Mouse (Mus musculus): Measurements from ENCODE around the gene Kcnq2.

GRCm38 (mm10) chr2:181147546-181148317, 12.6 kb upstream of the Kcnq2 start:
- TF ChIP-seq POLR2A (IDR thresholded peaks at IDR 0.05; ENCODE audit: low read depth, low read length): no peak
- TF ChIP-seq CTCF (conservative IDR thresholded peaks at IDR 0.05 in 1 of 2, IDR thresholded peaks at IDR 0.05 in 1 of 2; ENCODE audit: low read depth in 2 of 2, low read length in 2 of 2): no peak
- TF ChIP-seq EP300 (IDR thresholded peaks at IDR 0.05; ENCODE audit: low read length): no peak
- TF ChIP-seq MAX (IDR thresholded peaks at IDR 0.05; ENCODE audit: low read length): no peak
- no peak for TF ChIP-seq E2F4 (IDR thresholded peaks at IDR 0.05; ENCODE audit: insufficient replicate concordance, low read depth, low read length)
- no peak for TF ChIP-seq NELFE (IDR thresholded peaks at IDR 0.05; ENCODE audit: low read depth, low read length)
- no peak for TF ChIP-seq KAT2A (IDR thresholded peaks at IDR 0.05; ENCODE audit: insufficient replicate concordance, low read length)
- TF ChIP-seq ZC3H11A (IDR thresholded peaks at IDR 0.05; ENCODE audit: low read depth, low read length): no peak
- TF ChIP-seq SMC3 (IDR thresholded peaks at IDR 0.05; ENCODE audit: low read depth, low read length): no peak
- TF ChIP-seq CHD1 (IDR thresholded peaks at IDR 0.05; ENCODE audit: low read depth, low read length): no peak
- no peak for TF ChIP-seq USF1 (IDR thresholded peaks at IDR 0.05; ENCODE audit: low read depth, low read length)

All from CH12.LX (cell line).